Mouse (Mus musculus) spleen, postnatal 0 days (tissue): ENCODE measurements around the gene Cables2. TPM values are rescaled to one million over a fixed set of nuclear protein-coding genes. Genes with fewer than 3 reads are reported as not detected.

ENCODE experiments used
- polyA plus RNA-seq: library from polyadenylated mRNA; unstranded; fragments of >200 nt; fragmentation: Nextera tagmentation; extraction: Ambion mirVana; gene quantifications from 2 replicates; pipeline ENCODE4 v1.2.1, GENCODE M21; 2015

Gene Cables2
- polyA plus RNA-seq, result 6.9 and 7.4 TPM in 2 replicates

DNA sequence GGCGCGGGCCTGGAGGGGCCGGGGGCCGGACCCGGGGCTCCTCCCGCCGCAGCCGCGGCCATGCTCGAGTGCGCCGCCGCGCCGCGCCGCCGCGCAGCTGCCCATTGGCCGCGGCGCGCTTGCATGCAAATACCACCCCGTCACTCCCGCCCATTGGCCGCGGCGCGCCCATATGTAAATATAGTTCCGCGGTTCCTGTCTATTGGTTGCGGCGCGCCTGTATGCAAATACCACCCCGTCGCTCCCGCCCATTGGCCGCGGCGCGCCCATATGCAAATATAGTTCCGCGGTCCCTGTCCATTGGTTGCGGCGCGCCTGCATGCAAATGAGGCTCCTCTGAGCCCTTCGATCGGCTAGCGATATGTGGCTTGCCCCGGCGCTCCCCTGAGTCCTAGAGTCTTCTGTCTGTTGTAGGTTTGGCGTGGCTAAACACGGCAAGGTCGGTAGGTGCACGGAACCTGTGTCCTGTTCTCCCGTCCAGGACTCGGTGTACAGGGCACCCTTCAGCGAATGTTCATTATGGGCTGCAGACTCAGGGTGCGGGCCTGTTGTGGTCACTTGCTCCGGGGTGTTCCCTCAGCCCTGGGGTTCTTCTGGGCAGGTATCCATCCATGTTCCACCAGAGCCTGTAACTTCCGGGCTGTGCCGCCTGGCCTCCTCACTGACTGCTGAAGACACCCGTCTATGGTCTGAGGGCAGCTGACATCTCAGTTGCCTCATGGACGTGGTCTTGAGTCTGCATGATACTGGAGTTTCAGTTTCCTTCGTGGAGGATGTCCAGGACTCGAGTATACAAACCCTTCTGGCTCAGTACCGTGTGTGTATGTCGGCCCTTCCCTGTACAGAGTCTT is at the start of gene Cables2:
Gene Cables2 (minus strand): TSS at position 103 of the 851 bp plus-strand sequence.

DNA sequence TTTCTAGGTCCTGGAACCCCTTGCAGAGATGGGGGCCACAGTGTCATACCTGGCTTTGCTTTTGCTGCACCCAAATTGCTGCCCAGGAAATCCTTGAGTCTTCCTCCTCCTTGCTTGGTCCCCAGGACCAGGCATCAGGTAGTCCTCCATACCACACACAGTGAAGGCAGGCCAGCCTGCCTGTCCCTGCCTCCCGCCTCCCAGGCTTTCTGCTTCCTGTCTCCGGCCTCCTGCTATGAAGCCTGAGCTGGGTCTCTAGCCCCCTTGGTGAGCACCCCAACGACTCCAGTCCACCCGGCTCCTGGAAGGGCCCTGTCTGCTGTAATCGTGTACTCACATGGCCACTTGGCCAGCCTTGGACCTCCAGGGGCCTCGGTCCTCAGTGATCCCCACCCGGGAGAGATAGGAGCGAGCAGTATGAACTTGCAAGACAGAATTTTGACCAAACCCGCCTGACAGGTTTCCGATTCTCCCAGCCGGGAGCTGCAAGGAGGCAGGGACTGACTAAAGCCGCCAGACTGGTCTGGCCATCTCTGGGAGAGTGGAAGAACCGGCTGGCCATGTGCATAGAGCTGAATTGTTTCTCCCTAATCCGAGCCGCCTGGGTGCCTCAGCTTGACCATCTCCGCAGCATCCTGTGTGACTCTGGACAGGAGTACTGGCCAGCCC is 16.3 kb upstream of the Cables2 start, which contains the start of gene Rbbp8nl:
Gene Rbbp8nl (minus strand): TSS at position 440 of the 669 bp plus-strand sequence.

GRCm38 (mm10) chr2:180257001-180257521 is 16.2 kb downstream of the Cables2 start, which contains the start of gene Rps21:
Gene Rps21 (plus strand): TSS chr2:180257377.

DNA sequence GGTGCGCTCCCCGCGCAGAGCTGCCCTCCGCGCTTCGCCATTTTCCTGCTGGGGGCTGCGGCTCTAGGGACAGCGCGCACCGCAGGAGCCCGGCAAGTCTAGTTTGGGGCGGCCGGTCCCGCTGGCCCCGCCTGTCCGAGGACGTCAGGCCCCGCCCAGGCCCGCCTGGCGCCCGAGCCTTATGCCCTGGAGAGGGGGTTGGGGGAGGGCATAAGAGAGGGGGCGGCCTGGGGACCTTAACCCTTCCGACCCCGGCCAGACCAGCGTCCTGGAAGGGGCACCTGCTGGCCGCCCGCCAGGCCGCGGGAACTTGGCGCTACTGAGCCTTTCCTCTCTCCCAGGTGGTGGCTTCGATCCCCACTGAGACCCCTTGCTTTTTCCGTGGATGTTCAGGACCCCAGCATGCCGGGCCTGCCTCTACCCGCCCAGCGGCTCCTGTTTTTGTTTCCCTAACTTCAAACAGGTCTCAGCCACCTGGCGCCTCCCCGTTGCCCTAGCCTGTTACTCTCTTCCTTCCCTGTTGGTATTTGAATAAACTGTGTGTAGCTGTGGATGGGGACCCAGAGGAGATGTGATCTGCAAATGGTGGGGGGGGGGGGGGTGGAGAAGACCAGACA is 47.4 kb downstream of the Cables2 start, which contains the start of gene Lama5:
Gene Lama5 (minus strand): TSS at position 98 of the 617 bp plus-strand sequence.

Other genes with a start within 250 kb of the Cables2 start
- 3.7 and 3.9 TPM in 2 replicates for gene Lsm14b, start 248.5 kb downstream of the Cables2 start, polyA plus RNA-seq
- gene Psma7, start 231.1 kb downstream of the Cables2 start, polyA plus RNA-seq, result 420 and 434 TPM in 2 replicates
- gene Ss18l1, start 231.0 kb downstream of the Cables2 start, polyA plus RNA-seq, result 0.67 and 1.1 TPM in 2 replicates
- gene Mtg2, start 202.9 kb downstream of the Cables2 start, polyA plus RNA-seq, result 10.8 and 13.2 TPM in 2 replicates
- not detected in 2 replicates for gene Hrh3, start 169.0 kb downstream of the Cables2 start, polyA plus RNA-seq
- 18.1 and 21.8 TPM in 2 replicates for gene Osbpl2, start 154.2 kb downstream of the Cables2 start, polyA plus RNA-seq
- 113 and 118 TPM in 2 replicates for gene Adrm1, start 102.0 kb downstream of the Cables2 start, polyA plus RNA-seq
- 4.5 and 6.5 TPM in 2 replicates for gene Lama5, start 47.6 kb downstream of the Cables2 start, polyA plus RNA-seq
- gene Rps21, start 16.1 kb downstream of the Cables2 start, polyA plus RNA-seq, result 829 and 881 TPM in 2 replicates
- gene Rbbp8nl, start 16.4 kb upstream of the Cables2 start, polyA plus RNA-seq, result not detected in 2 replicates
- 0.30 and 0.58 TPM in 2 replicates for gene Gata5, start 61.2 kb upstream of the Cables2 start, polyA plus RNA-seq
- 0.77 and 1.2 TPM in 2 replicates for gene Slco4a1, start 182.7 kb upstream of the Cables2 start, polyA plus RNA-seq
- 0.04 and 0.05 TPM in 2 replicates for gene Ntsr1, start 226.5 kb upstream of the Cables2 start, polyA plus RNA-seq